Mouse (Mus musculus) stomach, embryonic 14.5 days (tissue): Measurements from ENCODE around the gene Gbp7. TPM values are rescaled to one million over a fixed set of nuclear protein-coding genes. Genes with fewer than 3 reads are reported as not detected.

Source experiments
- ATAC-seq: fragments of 200-750 bp; cut with Nextera tagmentation; 2 replicates; pipeline ENCODE4 v1.8.0; 2017; ENCODE audit warnings: low read depth, moderate TSS enrichment; ENCODE audit not compliant: insufficient number of reproducible peaks, insufficient read depth, low FRiP score
- H3K27ac ChIP-seq: fragments of 300-500 bp; sonication (generic); 2 replicates; pipeline ENCODE4 v1.5.1; 2014; ENCODE audit warnings: mild to moderate bottlenecking, low read length, moderate library complexity, mixed read lengths
- H3K27me3 ChIP-seq: fragments of 300-500 bp; sonication (generic); 2 replicates; pipeline ENCODE4 v1.6.1; 2014; ENCODE audit warnings: low read length, control low read depth, mixed read lengths; ENCODE audit not compliant: control insufficient read depth, insufficient read depth
- H3K36me3 ChIP-seq: fragments of 300-500 bp; sonication (generic); 2 replicates; pipeline ENCODE4 v1.6.1; 2014; ENCODE audit warnings: mild to moderate bottlenecking, control low read depth, low read length, moderate library complexity, mixed read lengths; ENCODE audit not compliant: control insufficient read depth, insufficient read depth
- H3K4me1 ChIP-seq: fragments of 300-500 bp; sonication (generic); 2 replicates; pipeline ENCODE4 v1.6.1; 2014; ENCODE audit warnings: low read length, control low read depth, mixed read lengths; ENCODE audit not compliant: control insufficient read depth, insufficient read depth
- H3K4me2 ChIP-seq: fragments of 300-500 bp; sonication (generic); replicated peaks from 2 replicates; pipeline ENCODE4 v1.6.1; 2014; ENCODE audit warnings: low read depth, low read length, control low read depth
- H3K4me3 ChIP-seq: fragments of 300-500 bp; sonication (generic); 2 replicates; pipeline ENCODE4 v1.5.1; 2014; ENCODE audit warnings: low read depth, low read length, control low read depth
- H3K9ac ChIP-seq: fragments of 300-500 bp; sonication (generic); replicated peaks from 2 replicates; pipeline ENCODE4 v1.6.1; 2014; ENCODE audit warnings: low read depth, mild to moderate bottlenecking, control low read depth, low read length, moderate library complexity, mixed read lengths
- H3K9me3 ChIP-seq: fragments of 300-500 bp; sonication (generic); 2 replicates; pipeline ENCODE4 v1.6.1; 2016; ENCODE audit warnings: low read depth, low read length, control low read depth; ENCODE audit not compliant: control insufficient read depth
- WGBS: fragments of 180-500 bp; shearing (Covaris S2); extraction: QIAGEN DNeasy Blood & Tissue Kit; methylation state at CpG from one replicate; pipeline ENCODE4 v1.1.7; 2014; 5-methylcytosine and 5-hydroxymethylcytosine counted together
- polyA plus RNA-seq: library from polyadenylated mRNA; unstranded; fragments of >200 nt; fragmentation: Nextera tagmentation; extraction: Ambion mirVana; gene quantifications from 2 replicates; pipeline ENCODE4 v1.2.1, GENCODE M21; 2014

Gbp7 gene
- 3.8 and 3.9 TPM in 2 replicates for polyA plus RNA-seq

DNA sequence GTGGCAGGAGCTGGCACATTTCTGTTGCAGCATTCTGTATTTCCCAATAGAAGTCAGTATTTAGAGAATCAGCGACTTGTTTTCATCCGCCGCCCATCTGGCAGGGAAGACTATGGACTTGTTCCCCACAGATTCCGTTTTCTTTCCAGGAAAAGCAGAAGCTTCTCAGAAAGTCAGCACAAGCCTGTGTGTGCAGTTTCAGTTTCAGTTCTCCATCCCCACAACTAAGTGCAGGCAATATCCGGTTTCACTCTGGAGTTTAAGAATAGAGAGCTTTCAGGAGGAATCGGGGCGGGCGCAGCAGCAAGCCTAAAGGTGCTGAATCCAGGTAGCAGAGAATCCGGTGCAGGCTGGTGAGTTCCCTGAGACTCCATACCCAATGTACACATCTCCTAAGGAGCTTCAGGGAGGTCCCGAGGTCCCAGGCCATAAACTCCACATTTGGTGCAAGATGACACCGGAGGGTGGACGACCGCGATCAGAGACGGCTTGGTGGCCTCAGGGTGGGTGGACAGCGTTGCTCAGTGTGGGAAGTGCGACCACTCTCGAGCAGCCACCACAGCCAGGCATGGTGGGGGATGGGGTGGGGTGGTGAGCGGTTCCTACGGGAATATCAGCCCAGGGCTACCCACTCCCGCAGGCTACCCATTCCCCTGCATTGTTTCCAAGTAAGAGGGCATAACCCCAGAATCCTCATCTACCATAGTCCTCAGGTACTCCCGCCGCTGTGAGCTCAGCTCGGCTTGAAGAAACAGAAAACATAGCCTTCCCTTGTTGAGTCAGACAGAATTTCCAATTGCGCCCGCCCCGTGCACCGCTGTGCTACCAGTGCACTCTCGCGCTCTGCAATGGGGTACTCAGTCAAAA is at the start of gene Gbp7:
TSS of gene Gbp7 (plus strand) at position 256 of the 867 bp plus-strand sequence.
- Histone ChIP-seq H3K36me3 (no peaks in the 10 kb centered on the region), H3K9me3 (no peaks in the 10 kb centered on the region), H3K27ac (no peak within 1 kb of the TSS), H3K9ac (peak within 1 kb of the TSS; percentile 2), H3K4me1 (0 out of 2 replicates have a peak, but pooled peaks cover 3% of the 10 kb centered on the region), H3K27me3 (0 out of 2 replicates have a peak, but pooled peaks cover 6% of the 10 kb centered on the region), H3K4me3 (peak within 1 kb of the TSS; percentile 38), H3K4me2 (peak within 1 kb of the TSS; percentile 58)
- 2% methylated on average over 30 of the region's 30 CpGs for WGBS
- peak; percentile 61; the same call in 1 of the 2 replicates for ATAC-seq

DNA sequence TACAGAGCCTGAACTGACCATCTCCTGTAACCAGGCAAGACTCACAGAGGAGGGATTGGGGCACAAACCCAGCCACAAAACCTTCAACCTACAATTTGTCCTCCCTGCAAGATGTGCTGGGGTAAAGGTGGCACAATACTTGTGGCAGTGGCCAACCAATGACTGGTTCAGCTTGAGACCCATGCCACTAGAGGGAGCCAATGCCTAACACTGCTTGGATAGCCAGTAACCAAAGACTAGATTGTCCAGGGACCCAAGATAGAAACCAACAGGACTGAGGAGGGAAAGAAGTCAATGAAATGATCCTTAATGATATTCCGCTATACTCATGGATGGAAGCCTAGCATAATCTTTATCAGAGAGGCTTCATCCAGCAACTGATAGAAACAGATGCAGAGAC is 39.7 kb upstream of the Gbp7 start:
- H3K36me3 ChIP-seq = no peaks in the 10 kb centered on the region
- no peak overlapping the region for H3K27ac ChIP-seq
- no peak overlapping the region for H3K9ac ChIP-seq
- 0 out of 2 replicates have a peak, but pooled peaks cover 3% of the 10 kb centered on the region for H3K4me1 ChIP-seq
- WGBS = 73% methylated on average over 1 of the region's 1 CpGs
- H3K4me2 ChIP-seq = no peak overlapping the region
- H3K9me3 ChIP-seq = no peaks in the 10 kb centered on the region
- H3K4me3 ChIP-seq = no peak overlapping the region
- no peak for ATAC-seq
- no peaks in the 10 kb centered on the region for H3K27me3 ChIP-seq

DNA sequence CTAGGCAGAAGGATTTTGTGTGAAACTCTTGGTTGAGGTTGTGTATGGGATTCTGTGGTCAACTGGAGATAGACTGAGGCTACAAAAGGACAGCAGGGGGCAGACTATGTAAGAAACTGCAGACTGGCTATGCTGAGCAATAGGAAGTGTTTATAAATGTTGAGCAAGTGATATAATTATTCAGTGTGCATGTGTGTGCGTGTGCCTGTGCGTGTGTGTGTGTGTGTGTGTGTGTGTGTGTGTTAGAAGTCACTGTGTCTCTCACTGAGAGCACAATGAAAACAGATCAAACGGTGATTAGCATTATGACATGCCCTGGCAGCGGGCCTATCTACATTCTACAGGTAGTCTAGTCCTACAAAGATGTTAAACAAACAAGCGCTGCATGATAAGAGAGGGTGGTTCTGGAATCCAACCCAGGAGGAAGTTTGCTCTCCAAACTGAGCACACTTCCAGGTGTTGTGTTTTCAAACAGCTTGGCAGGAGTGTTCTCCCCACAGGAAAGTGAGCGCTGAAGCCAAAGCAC is 36.5 kb upstream of the Gbp7 start, which contains the start of gene Gbp5:
TSS of gene Gbp5 (plus strand) at position 443 of the 526 bp plus-strand sequence.
- H3K36me3 ChIP-seq = no peaks in the 10 kb centered on the region
- ATAC-seq = peak; percentile 89
- WGBS = 49% methylated on average over 6 of the region's 6 CpGs
- no peaks in the 10 kb centered on the region for H3K27me3 ChIP-seq
- H3K4me2 ChIP-seq = no peak within 1 kb of the TSS
- H3K27ac ChIP-seq = no peak within 1 kb of the TSS
- 0 out of 2 replicates have a peak, but pooled peaks cover 3% of the 10 kb centered on the region for H3K4me1 ChIP-seq
- no peaks in the 10 kb centered on the region for H3K9me3 ChIP-seq
- no peak within 1 kb of the TSS for H3K9ac ChIP-seq
- no peak within 1 kb of the TSS for H3K4me3 ChIP-seq

GRCm38 (mm10) chr3:142495146-142495655 is 34.9 kb upstream of the Gbp7 start:
- H3K4me1 ChIP-seq = 0 out of 2 replicates have a peak, but pooled peaks cover 3% of the 10 kb centered on the region
- H3K36me3 ChIP-seq = no peaks in the 10 kb centered on the region
- WGBS = 98% methylated on average over 5 of the region's 5 CpGs
- no peaks in the 10 kb centered on the region for H3K9me3 ChIP-seq
- no peak overlapping the region for H3K27ac ChIP-seq
- no peak overlapping the region for H3K4me2 ChIP-seq
- H3K27me3 ChIP-seq = no peaks in the 10 kb centered on the region
- H3K9ac ChIP-seq = no peak overlapping the region
- no peak overlapping the region for H3K4me3 ChIP-seq
- no peak for ATAC-seq

- H3K9ac ChIP-seq = no peak overlapping the region
- H3K4me3 ChIP-seq = no peak overlapping the region
Measured at GRCm38 (mm10) chr3:142496113-142497101, 33.7 kb upstream of the Gbp7 start.

DNA sequence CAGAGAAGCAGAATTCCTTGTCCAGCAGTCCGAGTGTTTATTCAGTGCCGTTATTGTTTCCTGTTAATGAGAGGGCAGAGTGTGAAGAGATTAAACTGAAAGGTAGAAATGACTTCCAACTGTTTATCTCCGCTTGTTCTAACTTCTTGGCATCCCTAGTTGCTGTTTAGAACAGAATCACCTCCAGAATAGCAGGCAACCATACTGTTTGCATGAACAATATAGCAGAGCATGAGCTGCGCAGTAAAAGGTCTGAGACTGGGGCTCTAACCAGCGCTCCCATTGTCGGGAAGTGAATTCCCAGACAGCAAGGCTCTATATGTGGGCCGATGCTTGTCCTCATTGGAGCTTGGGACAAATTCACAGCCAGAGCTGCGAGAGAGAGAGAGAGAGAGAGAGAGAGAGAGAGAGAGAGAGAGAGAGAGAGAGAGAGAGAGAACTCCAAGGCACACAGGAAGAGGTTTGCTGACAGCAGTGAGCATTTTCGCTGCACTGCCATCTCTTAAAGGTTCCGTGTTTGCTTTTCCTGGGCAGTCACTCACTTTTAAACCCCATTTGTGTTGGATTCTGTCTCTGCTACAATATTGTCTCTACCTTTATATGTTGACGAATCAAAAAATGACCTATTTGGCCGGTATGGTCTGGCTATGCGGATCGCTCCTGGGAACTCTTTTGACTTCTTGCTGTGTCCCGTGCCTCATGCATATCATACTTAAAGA is 32.9 kb upstream of the Gbp7 start:
- Histone ChIP-seq H3K9me3 (no peaks in the 10 kb centered on the region), H3K9ac (no peak overlapping the region), H3K27ac (no peak overlapping the region), H3K4me2 (peak overlapping the region; percentile 1; the same call in 1 of the 2 replicates), H3K27me3 (no peaks in the 10 kb centered on the region), H3K4me1 (0 out of 2 replicates have a peak, but pooled peaks cover 3% of the 10 kb centered on the region), H3K36me3 (no peaks in the 10 kb centered on the region), H3K4me3 (no peak overlapping the region)
- 52% methylated on average over 15 of the region's 15 CpGs for WGBS
- ATAC-seq = no peak

More at GRCm38 (mm10) chr3:142496113-142497101, 33.7 kb upstream of the Gbp7 start:
- no peak for ATAC-seq
- Histone ChIP-seq H3K9me3 (no peaks in the 10 kb centered on the region), H3K4me2 (peak overlapping the region; percentile 1; the same call in 1 of the 2 replicates), H3K27me3 (no peaks in the 10 kb centered on the region), H3K27ac (no peak overlapping the region), H3K4me1 (0 out of 2 replicates have a peak, but pooled peaks cover 3% of the 10 kb centered on the region), H3K36me3 (no peaks in the 10 kb centered on the region)
- 48% methylated on average over 14 of the region's 14 CpGs for WGBS

DNA sequence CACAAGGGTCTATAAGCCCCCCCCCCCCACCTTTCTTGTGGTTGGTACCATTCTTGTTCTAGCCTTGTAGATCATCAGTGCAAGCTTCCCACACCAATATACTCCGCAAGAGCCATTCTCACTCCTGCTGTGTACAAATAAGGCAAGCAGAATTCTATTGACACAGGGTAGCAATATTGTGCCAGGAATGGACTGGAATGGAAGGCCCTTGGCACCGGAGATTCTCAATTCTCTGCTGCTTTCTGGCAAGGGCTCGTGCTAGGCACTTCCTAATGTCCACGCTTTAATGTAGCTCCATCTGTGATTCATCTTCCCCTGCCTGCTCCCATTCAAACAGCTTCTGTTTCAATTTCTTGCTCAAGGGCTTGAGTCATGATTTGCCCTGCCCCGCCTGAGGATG is 31.2 kb upstream of the Gbp7 start:
- 89% methylated on average over 5 of the region's 5 CpGs for WGBS
- H3K36me3 ChIP-seq = no peaks in the 10 kb centered on the region
- H3K27ac ChIP-seq = no peak overlapping the region
- H3K9me3 ChIP-seq = no peaks in the 10 kb centered on the region
- no peak overlapping the region for H3K9ac ChIP-seq
- no peak for ATAC-seq
- H3K4me3 ChIP-seq = no peak overlapping the region
- H3K4me1 ChIP-seq = no peaks in the 10 kb centered on the region
- no peaks in the 10 kb centered on the region for H3K27me3 ChIP-seq
- no peak overlapping the region for H3K4me2 ChIP-seq
